Mouse (Mus musculus): ENCODE measurements around the gene Rftn1. TPM values are rescaled to one million over a fixed set of nuclear protein-coding genes. Genes with fewer than 3 reads are reported as not detected.

Rftn1 gene
- polyA plus RNA-seq, 1 experiment: not detected

- Histone ChIP-seq H3K4me3 (ENCODE audit: insufficient read depth, low read depth, low read length) (no peak overlapping the region), H3K4me1 (ENCODE audit: control insufficient read depth, insufficient read depth, low read length) (peaks cover 3% of the 10 kb centered on the region), H3K27ac (ENCODE audit: insufficient read depth, low read depth, low read length) (no peak overlapping the region)
- TF ChIP-seq POLR2A (IDR thresholded peaks at IDR 0.05; ENCODE audit: insufficient read depth, low read depth, low read length): no peak
- TF ChIP-seq CTCF (IDR thresholded peaks at IDR 0.05; ENCODE audit: insufficient read depth, low read depth, low read length): no peak
- 85% methylated on average over 2 of the region's 2 CpGs for WGBS
These were observed 130.3 kb downstream of the Rftn1 start for GRCm38 (mm10) chr17:50060220-50060619.

DNA sequence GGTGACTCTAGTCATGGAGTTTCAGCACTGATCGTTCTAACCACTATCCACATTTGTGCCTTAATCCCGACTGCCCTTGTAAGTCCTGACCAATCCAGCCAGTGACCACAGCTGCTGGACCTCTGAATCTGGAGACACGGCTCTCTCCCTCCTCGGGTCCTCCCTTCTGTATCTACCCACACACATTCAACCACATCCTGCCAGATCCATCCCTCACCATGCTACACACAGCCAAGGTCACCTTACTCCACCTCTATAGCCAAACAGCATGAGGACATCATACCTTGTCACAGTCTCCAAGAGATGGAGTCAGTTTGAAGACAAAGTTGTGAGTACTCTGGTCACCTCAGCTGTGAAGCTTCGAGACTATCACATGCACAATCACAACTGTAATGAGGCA, 131.1 kb downstream of the Rftn1 start:
- 92% methylated on average over 5 of the region's 5 CpGs for WGBS

DNA sequence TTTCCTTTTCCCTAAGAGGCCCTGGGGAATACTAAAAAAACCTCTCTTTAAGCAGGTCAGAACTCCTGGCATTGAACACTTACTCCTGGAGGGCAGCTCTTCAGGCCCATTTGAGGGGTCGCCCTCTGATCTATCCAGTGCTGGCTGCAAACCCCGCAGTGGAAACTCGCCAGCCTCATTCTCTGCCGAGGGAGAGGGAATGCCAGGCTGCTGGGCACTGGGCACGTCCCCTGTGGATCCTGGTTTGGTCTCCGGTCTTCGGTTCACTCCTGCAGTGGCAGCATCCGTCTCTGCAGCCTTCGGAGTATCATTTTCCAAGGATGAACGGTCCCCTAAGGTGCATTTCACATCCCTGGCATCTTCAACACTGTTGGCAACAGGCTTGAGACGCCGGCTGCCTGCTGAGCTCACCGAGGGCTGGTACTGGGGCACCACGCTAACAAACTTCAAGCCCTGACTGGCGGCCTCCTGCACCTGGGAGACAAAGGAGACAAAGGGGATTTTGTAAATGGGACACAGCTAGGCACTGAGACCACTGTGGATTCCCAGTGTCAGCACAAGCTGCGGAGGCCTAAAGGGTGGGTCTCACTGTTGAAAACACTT, 135.2 kb downstream of the Rftn1 start:
- Histone ChIP-seq H3K4me1 (ENCODE audit: control insufficient read depth, insufficient read depth, low read length) (peaks cover 5% of the 10 kb centered on the region), H3K4me3 (ENCODE audit: insufficient read depth, low read depth, low read length) (no peak overlapping the region), H3K27ac (ENCODE audit: insufficient read depth, low read depth, low read length) (no peak overlapping the region)
- TF ChIP-seq POLR2A (IDR thresholded peaks at IDR 0.05; ENCODE audit: insufficient read depth, low read depth, low read length) (no peak), CTCF (IDR thresholded peaks at IDR 0.05; ENCODE audit: insufficient read depth, low read depth, low read length) (no peak)
- WGBS: 51% methylated on average over 16 of the region's 16 CpGs

More for the DNA sequence above, 131.1 kb downstream of the Rftn1 start:
- Histone ChIP-seq H3K4me1 (ENCODE audit: control insufficient read depth, insufficient read depth, low read length) (peaks cover 5% of the 10 kb centered on the region), H3K27ac (ENCODE audit: insufficient read depth, low read depth, low read length) (no peak overlapping the region), H3K4me3 (ENCODE audit: insufficient read depth, low read depth, low read length) (no peak overlapping the region)
- TF ChIP-seq CTCF (IDR thresholded peaks at IDR 0.05; ENCODE audit: insufficient read depth, low read depth, low read length) (no peak), POLR2A (IDR thresholded peaks at IDR 0.05; ENCODE audit: insufficient read depth, low read depth, low read length) (no peak)

- Histone ChIP-seq H3K27ac (ENCODE audit: insufficient read depth, low read depth, low read length) (no peak overlapping the region), H3K4me3 (ENCODE audit: insufficient read depth, low read depth, low read length) (no peak overlapping the region), H3K4me1 (ENCODE audit: control insufficient read depth, insufficient read depth, low read length) (peaks cover 5% of the 10 kb centered on the region)
- TF ChIP-seq CTCF (IDR thresholded peaks at IDR 0.05; ENCODE audit: insufficient read depth, low read depth, low read length) (no peak), POLR2A (IDR thresholded peaks at IDR 0.05; ENCODE audit: insufficient read depth, low read depth, low read length) (no peak)
- WGBS: 78% methylated on average over 7 of the region's 7 CpGs
These were observed 135.9 kb downstream of the Rftn1 start for GRCm38 (mm10) chr17:50054586-50054985.

- Histone ChIP-seq H3K4me1 (ENCODE audit: control insufficient read depth, insufficient read depth, low read length) (peaks cover 5% of the 10 kb centered on the region), H3K4me3 (ENCODE audit: insufficient read depth, low read depth, low read length) (no peak overlapping the region), H3K27ac (ENCODE audit: insufficient read depth, low read depth, low read length) (no peak overlapping the region)
- WGBS: 100% methylated on average over 1 of the region's 1 CpGs
- TF ChIP-seq POLR2A (IDR thresholded peaks at IDR 0.05; ENCODE audit: insufficient read depth, low read depth, low read length) (no peak), CTCF (IDR thresholded peaks at IDR 0.05; ENCODE audit: insufficient read depth, low read depth, low read length) (no peak)
These were observed 136.5 kb downstream of the Rftn1 start for GRCm38 (mm10) chr17:50053961-50054360.

GRCm38 (mm10) chr17:50052741-50053468, 137.6 kb downstream of the Rftn1 start:
- no peak overlapping the region for H3K4me3 ChIP-seq (ENCODE audit: insufficient read depth, low read depth, low read length)
- H3K4me1 ChIP-seq (ENCODE audit: control insufficient read depth, insufficient read depth, low read length): peaks cover 5% of the 10 kb centered on the region
- TF ChIP-seq CTCF (IDR thresholded peaks at IDR 0.05; ENCODE audit: insufficient read depth, low read depth, low read length) (no peak), POLR2A (IDR thresholded peaks at IDR 0.05; ENCODE audit: insufficient read depth, low read depth, low read length) (no peak)
- 77% methylated on average over 7 of the region's 7 CpGs for WGBS
- no peak overlapping the region for H3K27ac ChIP-seq (ENCODE audit: insufficient read depth, low read depth, low read length)

GRCm38 (mm10) chr17:50050456-50050855, 140.0 kb downstream of the Rftn1 start:
- WGBS: 91% methylated on average over 9 of the region's 9 CpGs

DNA sequence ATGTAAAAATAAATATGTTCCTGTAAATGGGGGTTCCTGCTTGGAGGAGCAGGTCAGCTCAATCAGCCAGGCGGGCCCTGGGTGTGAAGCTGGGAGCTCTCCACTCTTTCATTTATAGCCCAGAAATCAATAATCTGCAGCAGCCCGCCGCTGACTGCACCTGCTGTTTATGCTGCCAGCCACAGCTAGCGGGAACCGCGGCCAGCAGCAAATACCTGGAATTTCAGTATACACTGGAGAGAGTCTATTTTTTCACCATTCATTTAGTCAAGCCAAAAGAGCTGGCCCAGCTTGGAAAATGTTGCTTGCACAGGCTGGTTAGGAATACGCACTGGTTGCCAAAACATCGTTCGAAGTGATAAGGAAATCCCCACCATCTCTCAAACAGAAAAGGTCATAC, 142.3 kb downstream of the Rftn1 start:
- no peaks in the 10 kb centered on the region for H3K4me1 ChIP-seq (ENCODE audit: control insufficient read depth, insufficient read depth, low read length)
- no peak for TF ChIP-seq POLR2A (IDR thresholded peaks at IDR 0.05; ENCODE audit: insufficient read depth, low read depth, low read length)
- no peak for TF ChIP-seq CTCF (IDR thresholded peaks at IDR 0.05; ENCODE audit: insufficient read depth, low read depth, low read length)
- H3K27ac ChIP-seq (ENCODE audit: insufficient read depth, low read depth, low read length): no peak overlapping the region
- WGBS: 84% methylated on average over 9 of the region's 9 CpGs
- H3K4me3 ChIP-seq (ENCODE audit: insufficient read depth, low read depth, low read length): no peak overlapping the region

More at GRCm38 (mm10) chr17:50050456-50050855, 140.0 kb downstream of the Rftn1 start:
- Histone ChIP-seq H3K4me3 (ENCODE audit: insufficient read depth, low read depth, low read length) (no peak overlapping the region), H3K27ac (ENCODE audit: insufficient read depth, low read depth, low read length) (no peak overlapping the region), H3K4me1 (ENCODE audit: control insufficient read depth, insufficient read depth, low read length) (peaks cover 5% of the 10 kb centered on the region)
- no peak for TF ChIP-seq POLR2A (IDR thresholded peaks at IDR 0.05; ENCODE audit: insufficient read depth, low read depth, low read length)
- TF ChIP-seq CTCF (IDR thresholded peaks at IDR 0.05; ENCODE audit: insufficient read depth, low read depth, low read length): no peak

- TF ChIP-seq CTCF (IDR thresholded peaks at IDR 0.05; ENCODE audit: insufficient read depth, low read depth, low read length) (no peak), POLR2A (IDR thresholded peaks at IDR 0.05; ENCODE audit: insufficient read depth, low read depth, low read length) (no peak)
- WGBS: 85% methylated on average over 12 of the region's 12 CpGs
These were observed 143.3 kb downstream of the Rftn1 start for GRCm38 (mm10) chr17:50047182-50047581.

More at GRCm38 (mm10) chr17:50047182-50047581, 143.3 kb downstream of the Rftn1 start:
- Histone ChIP-seq H3K4me1 (ENCODE audit: control insufficient read depth, insufficient read depth, low read length) (no peaks in the 10 kb centered on the region), H3K27ac (ENCODE audit: insufficient read depth, low read depth, low read length) (no peak overlapping the region), H3K4me3 (ENCODE audit: insufficient read depth, low read depth, low read length) (no peak overlapping the region)
